Mouse (Mus musculus) left cerebral cortex, postnatal 10 days (tissue): Measurements from ENCODE around the gene Creb1. TPM values are rescaled to one million over a fixed set of nuclear protein-coding genes. Genes with fewer than 3 reads are reported as not detected.

ENCODE experiments used
- DNase-seq, 2 experiments: peaks; one replicate each; pipeline ENCODE4 v3.0.0; 2021 to 2022; ENCODE audit warnings: low spot score in 2 of 2, mixed read lengths in 1 of 2; ENCODE audit errors: extremely low spot score in 1 of 2
- intact Hi-C: fragments of 180-260 bp; cut with DNase I; formaldehyde crosslinking; loops from one replicate; pipeline ENCODE4 v1.15.1; 2025
- total RNA-seq, 2 experiments: library from RNA; stranded (reverse); gene quantifications; 2 replicates each; pipeline ENCODE4 v1.2.3; 2021

Creb1 gene
- total RNA-seq, 2 experiments from 2014 or later, result 40.9 to 43.1 TPM

- DNase-seq, result no peak
- intact Hi-C loops, result no loop called here
Observed at GRCm38 (mm10) chr1:64649362-64650124, 117.1 kb downstream of the Creb1 start.

GRCm38 (mm10) chr1:64653701-64654100 lies 121.3 kb downstream of the Creb1 start:
- no peak for DNase-seq
- intact Hi-C loops, result no loop called here

Other genes with a start within 250 kb of the Creb1 start
- 10 to 100 TPM in 1 of 2 experiments, 1 to 10 TPM in 1; 7.4 to 12.0 TPM for gene Mettl21a, start 84.6 kb downstream of the Creb1 start, total RNA-seq
- gene Ccnyl1, start 157.8 kb downstream of the Creb1 start, total RNA-seq, result 10 to 100 TPM; 27.8 to 32.0 TPM
- gene Fzd5, start 205.1 kb downstream of the Creb1 start, total RNA-seq, result 1 to 10 TPM; 1.1 to 1.2 TPM